Mouse (Mus musculus) cortical plate, adult 2 months (tissue): ENCODE measurements around the gene Chst10.

Experiments used
- CTCF ChIP-seq: fragments of 200-500 bp; IDR thresholded peaks from 2 replicates; pipeline ENCODE4 v1.5.1; 2011; ENCODE audit warnings: mild to moderate bottlenecking, control low read depth, low read length; ENCODE audit not compliant: insufficient read depth; ENCODE audit errors: extremely low read depth
- POLR2A ChIP-seq: fragments of 200-500 bp; IDR thresholded peaks from 2 replicates; pipeline ENCODE4 v1.6.1; 2011; ENCODE audit warnings: mild to moderate bottlenecking, low read length, control low read depth; ENCODE audit not compliant: insufficient read depth; ENCODE audit errors: extremely low read depth

DNA sequence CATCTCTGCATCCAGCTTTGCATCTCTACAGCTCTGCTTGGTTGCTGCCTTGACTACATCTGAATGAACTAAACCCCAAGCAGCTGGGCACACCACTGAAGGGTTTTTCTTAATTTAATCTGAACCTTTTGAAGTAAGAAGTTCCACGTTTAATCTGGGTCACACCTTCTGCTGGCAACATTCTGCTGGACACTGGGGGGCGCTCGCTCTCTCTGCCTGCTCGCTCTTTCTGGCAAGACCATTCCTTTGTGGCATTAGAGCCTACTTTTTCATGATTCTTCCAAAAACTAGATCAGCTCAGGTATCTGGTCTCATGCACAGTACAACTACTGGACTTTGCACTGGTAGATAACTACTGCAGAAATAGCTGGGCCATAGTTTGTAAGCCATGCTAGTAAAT, 35.7 kb downstream of the Chst10 start:
- TF ChIP-seq POLR2A (no peak), CTCF (peak; percentile 60)
